Mouse (Mus musculus): ENCODE data around the gene Foxp1. TPM values are rescaled to one million over a fixed set of nuclear protein-coding genes. Genes with fewer than 3 reads are reported as not detected.

Gene Foxp1
- total and polyA plus RNA-seq, 3 experiments: 16.1 to 42.0 TPM; not detected in 1

DNA sequence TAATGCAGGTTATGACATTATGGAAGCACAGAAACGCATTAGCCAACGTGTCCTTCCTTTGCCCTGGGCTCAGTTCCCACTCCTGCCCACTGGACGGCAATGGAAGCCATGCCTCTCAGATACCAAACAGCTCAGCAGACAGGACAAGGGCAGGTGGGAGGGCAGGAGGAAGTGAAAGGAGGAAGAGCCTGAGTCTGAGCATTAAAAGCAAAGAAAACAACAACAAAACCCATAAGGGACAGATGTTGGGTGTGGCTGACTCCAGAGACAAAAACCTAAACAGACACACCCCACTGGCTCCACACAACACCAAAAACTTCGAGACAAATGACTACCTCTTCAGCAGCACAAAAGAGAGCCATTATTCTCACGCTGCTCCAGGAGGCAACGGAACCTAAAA lies 515.0 kb downstream of the Foxp1 start:
- H3K27ac ChIP-seq (ENCODE audit: control insufficient read depth, low read depth, low read length): no peak overlapping the region
- no peak overlapping the region for H3K4me3 ChIP-seq (ENCODE audit: control insufficient read depth in 1 of 2, insufficient read depth in 1 of 2, low read depth in 2 of 2, low read length in 2 of 2)
- H3K4me1 ChIP-seq (ENCODE audit: control insufficient read depth in 1 of 2, insufficient read depth in 2 of 2, low read length in 2 of 2): no peaks in the 10 kb centered on the region
- H3K9me3 ChIP-seq (replicated peaks; ENCODE audit: insufficient read depth, low read length): no peaks in the 10 kb centered on the region
- no peak for DNase-seq (ENCODE audit: low read depth, low spot score)
- H3K9ac ChIP-seq (ENCODE audit: control insufficient read depth, low read depth, low read length, poor library complexity, severe bottlenecking): no peak overlapping the region
- peaks cover 0 to 5% of the 10 kb centered on the region in 2 experiments; a peak in 2 of 4 replicates for H3K36me3 ChIP-seq (ENCODE audit: control insufficient read depth in 1 of 2, insufficient read depth in 2 of 2, low read length in 2 of 2)
- TF ChIP-seq POLR2A (IDR thresholded peaks at IDR 0.05; ENCODE audit: control insufficient read depth in 1 of 2, insufficient read depth in 1 of 2, low read depth in 1 of 2, low read length in 2 of 2, poor library complexity in 1 of 2) (no peak), NRF1 (IDR thresholded peaks at IDR 0.05; ENCODE audit: insufficient read depth, low read depth, low read length, poor library complexity, severe bottlenecking) (no peak), ZMIZ1 (IDR thresholded peaks at IDR 0.05; ENCODE audit: low read depth, low read length) (no peak), ZC3H11A (IDR thresholded peaks at IDR 0.05; ENCODE audit: low read depth, low read length) (no peak), KAT2A (conservative IDR thresholded peaks at IDR 0.05; ENCODE audit: low read depth, low read length) (no peak), CTCF (IDR thresholded peaks at IDR 0.05 in 2 of 3, conservative IDR thresholded peaks at IDR 0.05 in 1 of 3; ENCODE audit: control insufficient read depth in 1 of 3, insufficient read depth in 1 of 3, low read depth in 2 of 3, low read length in 3 of 3, poor library complexity in 1 of 3, severe bottlenecking in 1 of 3) (no peak), USF2 (IDR thresholded peaks at IDR 0.05; ENCODE audit: borderline replicate concordance in 1 of 2, insufficient read depth in 1 of 2, low read depth in 1 of 2, low read length in 2 of 2) (no peak), JUND (IDR thresholded peaks at IDR 0.05; ENCODE audit: low read depth, low read length) (no peak), EP300 (IDR thresholded peaks at IDR 0.05; ENCODE audit: low read depth in 1 of 2, low read length in 2 of 2) (no peak), RAD21 (IDR thresholded peaks at IDR 0.05; ENCODE audit: low read depth, low read length) (no peak), SIN3A (IDR thresholded peaks at IDR 0.05; ENCODE audit: low read length) (no peak), ETS1 (IDR thresholded peaks at IDR 0.05; ENCODE audit: low read depth, low read length) (no peak), E2F4 (IDR thresholded peaks at IDR 0.05; ENCODE audit: borderline replicate concordance, low read depth, low read length) (no peak)
- H3K79me2 ChIP-seq (ENCODE audit: control insufficient read depth, insufficient read depth, low read length, poor library complexity): no peaks in the 10 kb centered on the region
- no peaks in the 10 kb centered on the region for H3K27me3 ChIP-seq (ENCODE audit: control insufficient read depth in 1 of 2, insufficient read depth in 2 of 2, low read length in 2 of 2)

DNA sequence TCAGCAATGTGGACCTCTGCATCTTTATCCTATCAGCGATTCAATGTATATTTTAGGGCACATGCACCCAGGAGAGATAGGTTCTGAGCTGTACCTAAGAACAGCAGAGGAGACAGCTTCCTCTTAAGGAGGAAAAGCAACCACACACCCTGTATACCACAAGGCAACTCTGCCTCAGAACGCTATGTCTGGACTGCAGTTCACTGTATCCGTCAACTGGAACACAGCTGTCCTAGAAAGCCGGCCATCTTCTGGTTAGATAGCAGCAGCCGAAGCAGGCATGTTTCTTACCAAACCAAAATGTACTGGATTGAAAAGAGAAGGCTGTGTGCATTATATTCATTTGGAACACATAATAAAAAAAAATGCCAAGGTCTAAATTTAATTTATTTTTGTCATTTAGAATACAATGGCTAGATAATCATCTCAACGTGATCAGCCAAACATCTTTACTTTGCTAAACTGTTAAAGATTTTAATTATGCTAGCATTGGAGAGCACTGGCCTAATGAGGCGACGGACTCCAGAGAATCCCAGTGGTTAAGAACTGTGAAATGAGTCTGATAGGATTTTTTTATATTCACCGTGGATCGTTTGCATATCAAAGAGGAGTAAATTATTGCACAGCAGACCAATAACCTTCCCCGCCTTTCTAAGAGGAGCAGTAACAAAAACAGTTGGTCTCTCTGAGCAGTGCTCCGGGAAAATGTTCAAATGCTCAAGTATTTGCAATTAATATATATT lies 518.1 kb downstream of the Foxp1 start:
- Histone ChIP-seq H3K9ac (ENCODE audit: control insufficient read depth, low read depth, low read length, poor library complexity, severe bottlenecking) (no peak overlapping the region), H3K9me3 (replicated peaks; ENCODE audit: insufficient read depth, low read length) (no peaks in the 10 kb centered on the region), H3K36me3 (ENCODE audit: control insufficient read depth in 1 of 2, insufficient read depth in 2 of 2, low read length in 2 of 2) (peaks cover 0 to 7% of the 10 kb centered on the region in 2 experiments; a peak in 2 of 4 replicates), H3K27me3 (ENCODE audit: control insufficient read depth in 1 of 2, insufficient read depth in 2 of 2, low read length in 2 of 2) (no peaks in the 10 kb centered on the region), H3K4me3 (ENCODE audit: control insufficient read depth in 1 of 2, insufficient read depth in 1 of 2, low read depth in 2 of 2, low read length in 2 of 2) (no peak overlapping the region), H3K79me2 (ENCODE audit: control insufficient read depth, insufficient read depth, low read length, poor library complexity) (no peaks in the 10 kb centered on the region), H3K4me1 (ENCODE audit: control insufficient read depth in 1 of 2, insufficient read depth in 2 of 2, low read length in 2 of 2) (no peaks in the 10 kb centered on the region), H3K27ac (ENCODE audit: control insufficient read depth, low read depth, low read length) (no peak overlapping the region)
- no peak for TF ChIP-seq E2F4 (IDR thresholded peaks at IDR 0.05; ENCODE audit: borderline replicate concordance, low read depth, low read length)
- TF ChIP-seq CHD1 (IDR thresholded peaks at IDR 0.05; ENCODE audit: low read depth, low read length): no peak
- TF ChIP-seq USF2 (IDR thresholded peaks at IDR 0.05; ENCODE audit: borderline replicate concordance in 1 of 2, insufficient read depth in 1 of 2, low read depth in 1 of 2, low read length in 2 of 2): no peak
- no peak for TF ChIP-seq SIN3A (IDR thresholded peaks at IDR 0.05; ENCODE audit: low read length)
- no peak for TF ChIP-seq POLR2AphosphoS5 (IDR thresholded peaks at IDR 0.05; ENCODE audit: borderline replicate concordance, low read depth, low read length)
- TF ChIP-seq HCFC1 (IDR thresholded peaks at IDR 0.05; ENCODE audit: low read depth, low read length): no peak
- TF ChIP-seq MXI1 (IDR thresholded peaks at IDR 0.05; ENCODE audit: low read depth, low read length): no peak
- TF ChIP-seq ZC3H11A (IDR thresholded peaks at IDR 0.05; ENCODE audit: low read depth, low read length): no peak
- no peak for TF ChIP-seq UBTF (IDR thresholded peaks at IDR 0.05; ENCODE audit: borderline replicate concordance, insufficient read depth, low read depth, low read length)
- TF ChIP-seq MAFK (IDR thresholded peaks at IDR 0.05; ENCODE audit: borderline replicate concordance, low read depth, low read length): no peak
- no peak for TF ChIP-seq GATA1 (IDR thresholded peaks at IDR 0.05; ENCODE audit: low read depth, low read length)
- TF ChIP-seq MEF2A (IDR thresholded peaks at IDR 0.05; ENCODE audit: extremely low read depth, insufficient replicate concordance, low read depth, low read length, poor library complexity, severe bottlenecking): no peak
- no peak for TF ChIP-seq ZKSCAN1 (IDR thresholded peaks at IDR 0.05; ENCODE audit: low read depth, low read length)
- TF ChIP-seq SMC3 (IDR thresholded peaks at IDR 0.05; ENCODE audit: low read depth, low read length): no peak
- TF ChIP-seq CHD2 (IDR thresholded peaks at IDR 0.05; ENCODE audit: low read length): no peak
- TF ChIP-seq RCOR1 (IDR thresholded peaks at IDR 0.05; ENCODE audit: low read depth, low read length): no peak
- TF ChIP-seq ELF1 (IDR thresholded peaks at IDR 0.05; ENCODE audit: low read depth, low read length): no peak
- TF ChIP-seq TBP (IDR thresholded peaks at IDR 0.05; ENCODE audit: low read depth, low read length): no peak
- no peak for TF ChIP-seq JUND (IDR thresholded peaks at IDR 0.05; ENCODE audit: low read depth, low read length)
- no peak for TF ChIP-seq NELFE (IDR thresholded peaks at IDR 0.05; ENCODE audit: low read depth, low read length)
- DNase-seq (ENCODE audit: low read depth, low spot score): no peak

All from MEL (cell line).